Mouse (Mus musculus): ENCODE measurements at regions not wholly inside any gene's neighbourhood (a gene's known extent, or its start where the extent isn't known, plus 50 kb on each side); places are given as distances from the start of the nearest gene placed in this dataset.

DNA sequence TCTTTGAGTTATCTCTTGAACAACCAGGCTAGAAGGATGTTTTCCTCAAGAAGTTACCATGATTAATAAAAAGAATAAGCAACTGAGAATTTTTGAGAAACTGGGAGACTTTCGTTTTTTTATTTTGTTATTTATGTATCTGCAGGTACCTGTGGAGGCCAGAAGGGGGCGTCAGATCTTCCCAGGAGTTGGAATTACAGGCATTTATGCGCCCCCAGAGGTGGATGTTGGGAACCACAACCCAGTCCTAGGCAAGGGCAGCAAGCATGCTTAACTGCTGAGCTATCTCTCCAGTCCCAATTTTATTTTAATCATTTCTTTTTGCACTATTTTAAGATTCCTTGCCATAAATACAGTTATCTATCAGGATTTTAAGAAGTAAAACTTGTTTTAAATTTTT, 140.0 kb upstream of the Lmcd1 start:
- TF ChIP-seq CTCF (IDR thresholded peaks at IDR 0.05; ENCODE audit: borderline replicate concordance, insufficient read depth, low read length) (no peak), POLR2A (IDR thresholded peaks at IDR 0.05; ENCODE audit: low read depth, low read length) (no peak)
